Mouse (Mus musculus) liver (tissue): ENCODE measurements around the gene Notch2.
"Not testable (repeated sequence)": the region's sequence is repeated elsewhere in the genome, so short reads cannot be mapped to it uniquely, and the experiment has no call there.

Experiments used
- DNase-seq: peaks from one replicate; pipeline ENCODE4 v3.0.0-alpha.2; 2020; ENCODE audit warnings: mixed read lengths

Gene Notch2

GRCm38 (mm10) chr3:98032944-98033343 lies 19.6 kb downstream of the Notch2 start:
- DNase-seq = no peak

- DNase-seq = no peak
Measured at GRCm38 (mm10) chr3:98034622-98035593, 21.6 kb downstream of the Notch2 start.

GRCm38 (mm10) chr3:98036161-98036560 lies 22.8 kb downstream of the Notch2 start:
- DNase-seq = no peak

- no peak for DNase-seq
Measured at GRCm38 (mm10) chr3:98037151-98037550, 23.8 kb downstream of the Notch2 start.

GRCm38 (mm10) chr3:98038658-98039057 lies 25.3 kb downstream of the Notch2 start:
- DNase-seq = no peak

- no peak for DNase-seq
Measured at GRCm38 (mm10) chr3:98039223-98039622, 25.9 kb downstream of the Notch2 start.

- no peak for DNase-seq
Measured at GRCm38 (mm10) chr3:98039666-98040456, 26.5 kb downstream of the Notch2 start.

GRCm38 (mm10) chr3:98040836-98041235 lies 27.5 kb downstream of the Notch2 start:
- no peak for DNase-seq

GRCm38 (mm10) chr3:98042301-98042700 lies 29.0 kb downstream of the Notch2 start:
- no peak for DNase-seq

GRCm38 (mm10) chr3:98042955-98043456 lies 29.7 kb downstream of the Notch2 start:
- DNase-seq = no peak

GRCm38 (mm10) chr3:98043669-98044068 lies 30.3 kb downstream of the Notch2 start:
- DNase-seq = no peak

GRCm38 (mm10) chr3:98044768-98045368 lies 31.5 kb downstream of the Notch2 start:
- DNase-seq = no peak

GRCm38 (mm10) chr3:98045465-98046148 lies 32.3 kb downstream of the Notch2 start:
- no peak for DNase-seq

GRCm38 (mm10) chr3:98046305-98046704 lies 33.0 kb downstream of the Notch2 start:
- peak; percentile 66 for DNase-seq

GRCm38 (mm10) chr3:98049671-98050070 lies 36.3 kb downstream of the Notch2 start:
- no peak for DNase-seq

- not testable (repeated sequence) for DNase-seq
Measured at GRCm38 (mm10) chr3:98050086-98050485, 36.8 kb downstream of the Notch2 start.

- no peak for DNase-seq
Measured at GRCm38 (mm10) chr3:98050492-98051406, 37.4 kb downstream of the Notch2 start.

- DNase-seq = no peak
Measured at GRCm38 (mm10) chr3:98051407-98051968, 38.2 kb downstream of the Notch2 start.

GRCm38 (mm10) chr3:98052507-98053430 lies 39.4 kb downstream of the Notch2 start:
- DNase-seq = no peak

- DNase-seq = no peak
Measured at GRCm38 (mm10) chr3:98053817-98054216, 40.5 kb downstream of the Notch2 start.
